Mouse (Mus musculus): ENCODE results near the gene Cdc42se1. TPM values are rescaled to one million over a fixed set of nuclear protein-coding genes. Genes with fewer than 3 reads are reported as not detected.
A peak's percentile ranks its signal among the peaks of the same experiment; 100 is the strongest.

Gene Cdc42se1
- polyA plus RNA-seq (2016; fragmentation: Nextera tagmentation; extraction: Ambion mirVana), result 105 and 110 TPM in 2 replicates

DNA sequence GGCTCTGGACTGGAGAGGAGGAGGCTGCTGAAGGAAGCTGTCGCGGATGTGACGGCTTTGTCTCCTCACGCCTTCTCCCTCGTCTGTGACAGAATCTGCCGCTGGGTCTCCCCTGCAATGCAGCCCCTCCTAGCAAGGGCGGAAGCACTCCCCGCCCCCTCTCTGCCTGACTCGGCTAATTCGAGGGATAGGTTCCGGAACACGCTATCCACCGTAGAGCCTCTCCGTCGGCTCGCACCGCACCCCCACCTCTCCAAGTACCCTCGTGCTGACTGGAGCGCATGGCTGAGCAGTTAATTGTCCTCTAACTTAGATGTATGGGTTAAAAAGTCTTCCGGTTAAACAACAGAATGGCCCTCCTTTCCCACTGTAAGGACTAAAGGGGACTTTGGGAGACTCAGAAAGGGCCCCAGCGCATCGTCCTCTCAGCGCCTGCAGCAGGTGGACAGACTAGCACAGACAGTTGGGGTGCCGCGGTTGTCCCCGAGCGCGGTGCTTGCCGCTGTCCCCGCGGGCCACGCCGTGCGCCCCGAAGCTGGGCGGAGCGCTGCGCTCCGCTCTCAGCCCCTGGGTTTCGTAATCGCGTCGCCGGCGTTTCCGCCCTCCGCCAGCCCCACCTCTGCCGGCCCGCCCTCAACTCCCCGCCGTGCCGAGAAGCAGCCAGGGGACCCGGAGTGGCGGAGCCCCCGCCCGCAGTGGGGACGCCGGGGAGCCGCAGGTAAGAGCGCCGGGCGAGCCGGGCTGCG is at the start of gene Cdc42se1:
Gene Cdc42se1 (plus strand): TSS at position 585 of the 746 bp plus-strand sequence.
- WGBS, result under 1% methylated on average over 64 of the region's 64 CpGs
- Histone ChIP-seq H3K4me3 (replicated peaks) (peak within 1 kb of the TSS; percentile 96), H3K27ac (peak within 1 kb of the TSS; percentile 98), H3K9ac (peak within 1 kb of the TSS; percentile 98), H3K27me3 (no peaks in the 10 kb centered on the region), H3K4me2 (peak within 1 kb of the TSS; percentile 91), H3K9me3 (no peaks in the 10 kb centered on the region), H3K36me3 (replicated peaks) (peaks cover 35% of the 10 kb centered on the region), H3K4me1 (peaks cover 59% of the 10 kb centered on the region)
- peak; percentile 90 for ATAC-seq (ENCODE audit: low FRiP score)

DNA sequence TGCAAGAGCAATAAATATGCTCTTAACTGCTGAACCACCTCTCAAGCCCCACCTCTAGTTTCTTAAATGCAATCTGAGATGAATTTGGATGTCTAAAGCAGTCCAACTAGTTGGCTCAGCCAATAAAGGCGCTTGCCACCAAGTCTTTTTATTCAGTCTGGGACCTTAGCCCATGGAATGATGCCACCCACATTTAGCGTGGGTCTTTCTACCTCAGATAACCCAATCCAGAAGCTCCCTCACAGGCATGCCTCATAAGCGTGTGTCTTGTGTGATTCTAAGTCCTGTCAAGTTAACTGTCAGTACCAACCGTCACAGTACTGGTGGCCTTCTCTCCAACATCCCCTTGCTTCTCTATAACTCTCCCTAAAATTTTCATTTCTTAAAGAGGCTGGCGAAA is 49.6 kb upstream of the Cdc42se1 start:
- no peak overlapping the region for H3K4me2 ChIP-seq
- peaks cover 5% of the 10 kb centered on the region for H3K27me3 ChIP-seq
- no peak overlapping the region for H3K9ac ChIP-seq
- ATAC-seq (ENCODE audit: low FRiP score), result no peak
- no peaks in the 10 kb centered on the region for H3K9me3 ChIP-seq
- peaks cover 3% of the 10 kb centered on the region for H3K4me1 ChIP-seq
- 91% methylated on average over 5 of the region's 5 CpGs for WGBS
- peaks cover 9% of the 10 kb centered on the region; the same call in 1 of the 2 replicates for H3K36me3 ChIP-seq (replicated peaks)
- no peak overlapping the region for H3K4me3 ChIP-seq (replicated peaks)
- H3K27ac ChIP-seq, result no peak overlapping the region

DNA sequence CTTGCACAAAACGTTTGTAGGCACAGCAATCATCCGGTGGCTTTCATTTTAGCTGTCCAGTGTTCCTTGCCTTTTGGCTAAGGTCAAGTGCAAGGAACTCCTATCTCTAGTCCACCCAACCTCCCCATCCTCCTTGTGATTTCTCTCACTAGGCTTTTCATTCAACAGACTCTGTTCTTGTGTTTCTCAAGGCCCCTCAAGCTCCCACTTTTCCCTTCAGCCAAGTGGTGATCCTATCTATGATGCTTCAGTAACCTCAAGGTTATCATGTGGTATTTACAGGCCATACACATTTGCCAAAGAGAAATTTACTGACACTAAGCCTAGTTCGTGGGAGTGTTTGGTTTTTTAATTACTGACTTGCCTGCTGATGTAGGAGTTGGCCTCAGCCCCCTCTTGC is 48.6 kb upstream of the Cdc42se1 start:
- no peak overlapping the region for H3K4me3 ChIP-seq (replicated peaks)
- no peaks in the 10 kb centered on the region for H3K9me3 ChIP-seq
- ATAC-seq (ENCODE audit: low FRiP score), result no peak
- H3K4me2 ChIP-seq, result no peak overlapping the region
- H3K4me1 ChIP-seq, result no peaks in the 10 kb centered on the region
- WGBS, result 80% methylated on average over 3 of the region's 3 CpGs
- H3K27ac ChIP-seq, result no peak overlapping the region
- H3K27me3 ChIP-seq, result no peaks in the 10 kb centered on the region
- H3K9ac ChIP-seq, result no peak overlapping the region
- peaks cover 16% of the 10 kb centered on the region; the same call in 1 of the 2 replicates for H3K36me3 ChIP-seq (replicated peaks)

DNA sequence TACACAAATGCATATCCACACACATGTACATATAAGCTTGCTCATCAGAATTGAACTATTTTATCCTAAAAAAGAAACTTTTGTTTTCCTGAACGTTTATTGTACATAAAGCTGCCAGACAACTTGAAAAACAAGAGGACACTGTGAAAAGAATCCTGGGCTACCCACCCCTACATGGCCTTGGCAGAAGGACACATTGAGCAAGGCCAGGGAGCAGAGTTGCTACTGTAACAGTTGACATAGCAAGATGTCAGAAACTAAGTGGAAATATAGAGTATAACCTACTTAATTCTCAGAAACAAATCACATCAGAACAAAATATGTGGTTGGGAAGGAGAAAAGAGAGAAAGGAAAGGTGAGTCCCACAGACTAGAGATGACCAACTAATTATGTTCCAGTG is 46.7 kb upstream of the Cdc42se1 start:
- no peak for ATAC-seq (ENCODE audit: low FRiP score)
- Histone ChIP-seq H3K4me2 (no peak overlapping the region), H3K4me3 (replicated peaks) (no peak overlapping the region), H3K27ac (no peak overlapping the region), H3K27me3 (no peaks in the 10 kb centered on the region), H3K4me1 (no peaks in the 10 kb centered on the region), H3K9ac (no peak overlapping the region), H3K36me3 (replicated peaks) (peaks cover 33% of the 10 kb centered on the region), H3K9me3 (no peaks in the 10 kb centered on the region)
- 55% methylated on average over 1 of the region's 1 CpGs for WGBS

DNA sequence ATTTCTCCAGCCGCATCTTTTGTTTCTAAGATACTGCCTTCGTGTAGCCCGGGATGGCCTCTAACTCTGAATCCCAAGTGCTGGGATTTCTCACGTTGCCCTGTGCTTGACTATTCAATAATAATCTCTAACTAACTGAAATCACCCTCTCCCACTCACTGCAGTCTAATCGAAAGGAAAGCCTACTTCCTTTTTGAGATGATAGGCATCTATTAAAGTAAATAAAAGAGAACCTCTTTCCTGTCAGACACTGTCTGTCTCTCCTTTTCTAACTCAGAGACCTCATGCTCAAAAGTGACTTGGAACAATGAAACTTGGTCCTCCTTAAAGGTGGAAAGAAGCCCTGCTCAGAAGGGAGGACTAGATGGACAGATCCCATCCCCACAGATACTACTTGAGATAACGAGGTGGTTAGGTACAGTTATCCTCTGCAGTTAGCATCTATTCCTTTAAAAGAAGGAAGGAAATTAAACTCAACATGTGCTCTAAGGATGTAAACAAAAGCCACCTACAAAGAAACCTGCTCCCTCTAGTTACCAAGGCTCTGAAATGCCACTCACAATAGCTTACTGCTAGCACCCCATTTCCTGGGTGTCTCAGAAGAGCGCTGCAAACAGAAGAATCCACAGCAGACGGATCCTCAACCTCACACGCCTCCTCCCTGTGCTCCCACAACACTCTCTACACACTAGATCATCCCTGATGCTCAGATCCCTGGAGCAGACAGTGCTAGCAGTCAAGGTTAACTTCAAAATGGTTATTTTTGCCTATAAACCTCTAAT is 43.5 kb upstream of the Cdc42se1 start:
- H3K27ac ChIP-seq, result no peak overlapping the region
- H3K4me2 ChIP-seq, result no peak overlapping the region
- no peaks in the 10 kb centered on the region for H3K4me1 ChIP-seq
- no peaks in the 10 kb centered on the region for H3K27me3 ChIP-seq
- H3K36me3 ChIP-seq (replicated peaks), result peaks cover 63% of the 10 kb centered on the region
- no peak overlapping the region for H3K4me3 ChIP-seq (replicated peaks)
- H3K9me3 ChIP-seq, result no peaks in the 10 kb centered on the region
- no peak overlapping the region for H3K9ac ChIP-seq
- 89% methylated on average over 9 of the region's 9 CpGs for WGBS
- ATAC-seq (ENCODE audit: low FRiP score), result no peak

GRCm38 (mm10) chr3:95186100-95186499 is 42.4 kb upstream of the Cdc42se1 start:
- Histone ChIP-seq H3K9ac (no peak overlapping the region), H3K9me3 (no peaks in the 10 kb centered on the region), H3K4me3 (replicated peaks) (no peak overlapping the region), H3K4me2 (no peak overlapping the region), H3K4me1 (no peaks in the 10 kb centered on the region), H3K27ac (no peak overlapping the region), H3K36me3 (replicated peaks) (peaks cover 67% of the 10 kb centered on the region), H3K27me3 (no peaks in the 10 kb centered on the region)
- no peak for ATAC-seq (ENCODE audit: low FRiP score)
- WGBS, result 88% methylated on average over 2 of the region's 2 CpGs

DNA sequence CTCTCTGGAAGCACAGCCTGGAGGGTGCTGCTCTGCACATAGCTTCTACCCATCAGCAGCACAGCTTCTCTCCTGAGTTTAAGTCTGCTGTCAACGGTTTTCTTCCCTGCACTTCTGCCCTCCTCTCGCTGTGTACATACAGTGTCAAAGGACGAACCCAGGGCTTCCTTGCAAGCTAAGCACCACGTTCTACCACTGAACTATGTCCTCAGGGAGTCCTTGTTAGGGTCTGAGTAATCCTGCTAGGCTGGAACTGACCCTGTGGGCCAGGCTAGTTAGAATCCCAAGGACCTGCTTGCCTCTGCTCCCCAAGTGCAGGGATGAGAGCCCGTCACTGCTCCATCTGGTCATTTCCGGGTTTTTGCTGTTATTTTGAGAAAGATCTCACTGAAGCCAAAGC is 41.6 kb upstream of the Cdc42se1 start:
- peaks cover 65% of the 10 kb centered on the region for H3K36me3 ChIP-seq (replicated peaks)
- H3K4me2 ChIP-seq, result no peak overlapping the region
- no peak overlapping the region for H3K27ac ChIP-seq
- WGBS, result 89% methylated on average over 6 of the region's 6 CpGs
- no peaks in the 10 kb centered on the region for H3K4me1 ChIP-seq
- no peaks in the 10 kb centered on the region for H3K27me3 ChIP-seq
- H3K9me3 ChIP-seq, result no peaks in the 10 kb centered on the region
- H3K4me3 ChIP-seq (replicated peaks), result no peak overlapping the region
- ATAC-seq (ENCODE audit: low FRiP score), result no peak
- no peak overlapping the region for H3K9ac ChIP-seq

- no peak for ATAC-seq (ENCODE audit: low FRiP score)
- H3K4me1 ChIP-seq, result no peaks in the 10 kb centered on the region
- no peak overlapping the region for H3K4me3 ChIP-seq (replicated peaks)
- no peak overlapping the region for H3K27ac ChIP-seq
- peaks cover 75% of the 10 kb centered on the region for H3K36me3 ChIP-seq (replicated peaks)
- H3K27me3 ChIP-seq, result no peaks in the 10 kb centered on the region
- H3K4me2 ChIP-seq, result no peak overlapping the region
- 81% methylated on average over 6 of the region's 6 CpGs for WGBS
- no peaks in the 10 kb centered on the region for H3K9me3 ChIP-seq
- H3K9ac ChIP-seq, result no peak overlapping the region
Measured at GRCm38 (mm10) chr3:95194721-95195135, 33.8 kb upstream of the Cdc42se1 start.

- H3K4me2 ChIP-seq, result no peak overlapping the region
- no peaks in the 10 kb centered on the region for H3K4me1 ChIP-seq
- no peaks in the 10 kb centered on the region for H3K27me3 ChIP-seq
- no peak overlapping the region for H3K4me3 ChIP-seq (replicated peaks)
- peaks cover 78% of the 10 kb centered on the region for H3K36me3 ChIP-seq (replicated peaks)
- no peak for ATAC-seq (ENCODE audit: low FRiP score)
- no peak overlapping the region for H3K9ac ChIP-seq
- no peak overlapping the region for H3K27ac ChIP-seq
- H3K9me3 ChIP-seq, result no peaks in the 10 kb centered on the region
- 95% methylated on average over 2 of the region's 2 CpGs for WGBS
Measured at GRCm38 (mm10) chr3:95195772-95196171, 32.8 kb upstream of the Cdc42se1 start.

DNA sequence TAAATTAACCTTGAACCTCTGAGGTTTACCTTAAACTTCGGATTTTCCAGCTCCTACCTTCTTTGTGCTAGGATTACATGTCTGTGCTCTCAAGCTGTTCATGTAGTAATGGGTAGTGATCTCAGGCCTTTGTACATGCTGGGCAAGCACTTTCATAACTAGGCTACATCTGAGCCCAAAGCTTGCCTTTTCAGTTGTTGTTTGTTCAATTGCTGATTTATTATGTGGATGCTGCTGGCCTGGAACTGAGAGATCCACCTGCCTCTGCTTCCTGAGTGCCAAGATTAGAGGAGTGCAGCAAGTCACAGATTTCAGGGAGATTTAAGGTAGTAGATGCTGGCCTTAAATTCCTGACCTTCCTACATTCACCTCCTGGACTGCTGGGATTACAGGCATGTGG is 29.4 kb upstream of the Cdc42se1 start:
- ATAC-seq (ENCODE audit: low FRiP score), result no peak
- Histone ChIP-seq H3K4me2 (no peak overlapping the region), H3K27me3 (no peaks in the 10 kb centered on the region), H3K9ac (no peak overlapping the region), H3K9me3 (no peaks in the 10 kb centered on the region), H3K4me3 (replicated peaks) (no peak overlapping the region), H3K4me1 (no peaks in the 10 kb centered on the region), H3K27ac (no peak overlapping the region), H3K36me3 (replicated peaks) (peaks cover 95% of the 10 kb centered on the region)
- WGBS, result 75% methylated on average over 1 of the region's 1 CpGs

DNA sequence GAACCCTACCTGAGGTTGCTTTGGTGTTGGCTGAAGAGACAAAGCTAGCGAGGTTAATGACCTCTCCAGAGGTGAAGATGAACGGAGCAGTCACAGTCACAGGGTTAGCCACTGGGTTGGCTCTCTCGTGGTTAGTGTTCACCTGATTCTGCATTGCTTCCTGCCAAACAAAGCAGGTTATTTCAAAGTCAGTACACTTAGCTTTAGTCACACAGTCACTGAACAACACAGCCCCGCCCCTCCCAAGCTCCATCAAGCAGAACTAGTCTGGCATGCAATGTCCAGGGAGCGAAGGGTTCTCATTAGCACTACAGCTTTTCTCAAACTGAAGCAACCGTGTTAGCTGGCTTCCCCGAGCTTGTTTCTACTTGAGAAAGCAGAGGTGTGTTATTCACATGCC is 28.4 kb upstream of the Cdc42se1 start:
- no peak overlapping the region for H3K27ac ChIP-seq
- H3K36me3 ChIP-seq (replicated peaks), result peaks cover 97% of the 10 kb centered on the region
- no peak overlapping the region for H3K9ac ChIP-seq
- ATAC-seq (ENCODE audit: low FRiP score), result no peak
- H3K27me3 ChIP-seq, result no peaks in the 10 kb centered on the region
- 83% methylated on average over 7 of the region's 7 CpGs for WGBS
- no peaks in the 10 kb centered on the region for H3K9me3 ChIP-seq
- H3K4me3 ChIP-seq (replicated peaks), result no peak overlapping the region
- H3K4me1 ChIP-seq, result no peaks in the 10 kb centered on the region
- H3K4me2 ChIP-seq, result no peak overlapping the region

DNA sequence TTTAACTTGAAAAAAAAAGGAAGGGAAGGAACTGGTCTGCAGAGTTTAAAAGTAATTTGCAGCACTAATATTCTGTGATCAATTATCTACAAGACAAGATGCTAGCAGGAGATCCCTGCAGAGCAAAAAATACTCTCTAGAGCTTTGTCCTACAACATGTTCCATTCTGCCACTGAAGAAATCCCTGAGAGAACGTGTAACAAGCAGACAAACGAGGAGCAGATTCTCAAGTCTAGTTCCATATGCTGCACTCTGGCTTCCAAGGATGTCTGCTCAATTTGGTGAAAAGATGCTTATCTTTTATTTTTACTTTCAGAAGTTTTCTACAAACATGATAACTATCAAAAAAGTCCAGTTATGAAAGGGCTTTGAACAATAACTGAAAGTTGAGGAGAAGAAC is 28.0 kb upstream of the Cdc42se1 start:
- no peak for ATAC-seq (ENCODE audit: low FRiP score)
- 77% methylated on average over 2 of the region's 2 CpGs for WGBS

More for the DNA sequence above, 28.0 kb upstream of the Cdc42se1 start:
- no peaks in the 10 kb centered on the region for H3K4me1 ChIP-seq
- no peak overlapping the region for H3K9ac ChIP-seq
- H3K27me3 ChIP-seq, result no peaks in the 10 kb centered on the region
- H3K36me3 ChIP-seq (replicated peaks), result peaks cover 97% of the 10 kb centered on the region
- no peak overlapping the region for H3K4me2 ChIP-seq
- no peaks in the 10 kb centered on the region for H3K9me3 ChIP-seq
- no peak overlapping the region for H3K27ac ChIP-seq
- H3K4me3 ChIP-seq (replicated peaks), result no peak overlapping the region
